Comparison of ENCODE assay signal across 12 mouse cellular contexts in genomic region chr10:4711434-4711833, GRCm38 (mm10).
A peak's percentile ranks its signal among the peaks of the same experiment; 100 is the strongest.
DNase-seq lines count a peak whose midpoint lies in the region; ATAC-seq and TF ChIP-seq lines count a peak whose summit lies in the region.
"Had no signal": no experiment of that assay in that cellular context is flagged by ENCODE, and none has a peak within 500 bp of the region (broad histone marks: within the 10 kb centered on the region; RNA-seq: fewer than 3 reads in every experiment).

No protein-coding gene starts in this region.

- H3K4me1 ChIP-seq in embryonic facial prominence, embryonic 13.5 days = peaks cover 18% of the 10 kb centered on the region
- H3K4me1 ChIP-seq in embryonic facial prominence, embryonic 10.5 days = peaks cover 14% of the 10 kb centered on the region
- peaks cover 10% of the 10 kb centered on the region for H3K4me1 ChIP-seq in heart, embryonic 16.5 days (ENCODE audit: control insufficient read depth, insufficient read depth, low read length)
- H3K4me1 ChIP-seq in midbrain, embryonic 11.5 days (ENCODE audit: control insufficient read depth, insufficient read depth, low read length) = peaks cover 8% of the 10 kb centered on the region
- peaks cover 5% of the 10 kb centered on the region; the same call in 1 of the 2 replicates for H3K4me1 ChIP-seq in midbrain, postnatal 0 days (ENCODE audit: insufficient read depth, low read length)
- peaks cover 14% of the 10 kb centered on the region for H3K4me1 ChIP-seq in stomach, embryonic 15.5 days

- intact Hi-C loops in heart, postnatal 14 days (cut with DNase I) = no loop called here

- H3K27ac ChIP-seq in embryonic facial prominence, embryonic 13.5 days = no peak overlapping the region
- no peak overlapping the region for H3K27ac ChIP-seq in embryonic facial prominence, embryonic 10.5 days (replicated peaks)
- H3K27ac ChIP-seq in heart, embryonic 16.5 days (ENCODE audit: low read length) = no peak overlapping the region
- no peak overlapping the region for H3K27ac ChIP-seq in midbrain, embryonic 11.5 days (ENCODE audit: low read depth, low read length)
- no peak overlapping the region for H3K27ac ChIP-seq in midbrain, postnatal 0 days (ENCODE audit: low read depth, low read length)
- H3K27ac ChIP-seq in stomach, embryonic 15.5 days = no peak overlapping the region

- WGBS in embryonic facial prominence, embryonic 13.5 days = 41% methylated on average over 5 of the region's 5 CpGs
- 49% methylated on average over 5 of the region's 5 CpGs for WGBS in embryonic facial prominence, embryonic 10.5 days
- 18% methylated on average over 5 of the region's 5 CpGs for WGBS in heart, embryonic 16.5 days
- 44% methylated on average over 5 of the region's 5 CpGs for WGBS in midbrain, embryonic 11.5 days
- WGBS in midbrain, postnatal 0 days = 53% methylated on average over 5 of the region's 5 CpGs
- WGBS in stomach, embryonic 15.5 days = 46% methylated on average over 5 of the region's 5 CpGs

- ATAC-seq in embryonic facial prominence, embryonic 13.5 days (ENCODE audit: insufficient number of reproducible peaks, insufficient read depth, low FRiP score, low TSS enrichment, low read depth) = no peak
- no peak for ATAC-seq in heart, embryonic 16.5 days (replicated peaks; ENCODE audit: extremely low read depth, insufficient read depth, low FRiP score)
- no peak for ATAC-seq in midbrain, embryonic 11.5 days (ENCODE audit: low FRiP score)
- no peak for ATAC-seq in midbrain, postnatal 0 days (ENCODE audit: low FRiP score)
- ATAC-seq in stomach, embryonic 15.5 days (ENCODE audit: insufficient read depth, low FRiP score, low read depth) = no peak
- ATAC-seq: intestine, postnatal 0 days had no signal

- no peaks in the 10 kb centered on the region for H3K9me3 ChIP-seq in embryonic facial prominence, embryonic 13.5 days
- H3K9me3 ChIP-seq in embryonic facial prominence, embryonic 10.5 days = no peaks in the 10 kb centered on the region
- no peaks in the 10 kb centered on the region for H3K9me3 ChIP-seq in heart, embryonic 16.5 days (replicated peaks; ENCODE audit: control insufficient read depth, low read length)
- no peaks in the 10 kb centered on the region for H3K9me3 ChIP-seq in midbrain, embryonic 11.5 days (ENCODE audit: control insufficient read depth, low read length)
- H3K9me3 ChIP-seq in midbrain, postnatal 0 days (ENCODE audit: low read length) = no peaks in the 10 kb centered on the region
- H3K9me3 ChIP-seq in stomach, embryonic 15.5 days = no peaks in the 10 kb centered on the region

- H3K9ac ChIP-seq in embryonic facial prominence, embryonic 13.5 days = no peak overlapping the region
- no peak overlapping the region for H3K9ac ChIP-seq in heart, embryonic 16.5 days (ENCODE audit: low read length)
- no peak overlapping the region for H3K9ac ChIP-seq in midbrain, embryonic 11.5 days (ENCODE audit: low read length)
- H3K9ac ChIP-seq in midbrain, postnatal 0 days (replicated peaks; ENCODE audit: low read length, poor library complexity, severe bottlenecking) = no peak overlapping the region
- H3K9ac ChIP-seq in stomach, embryonic 15.5 days = no peak overlapping the region

- H3K4me3 ChIP-seq in embryonic facial prominence, embryonic 13.5 days = no peak overlapping the region
- H3K4me3 ChIP-seq in embryonic facial prominence, embryonic 10.5 days = no peak overlapping the region
- H3K4me3 ChIP-seq in heart, embryonic 16.5 days (ENCODE audit: low read length) = peak overlapping the region; percentile 63
- H3K4me3 ChIP-seq in midbrain, embryonic 11.5 days (ENCODE audit: low read depth, low read length) = no peak overlapping the region
- H3K4me3 ChIP-seq in midbrain, postnatal 0 days (ENCODE audit: low read depth, low read length) = no peak overlapping the region
- H3K4me3 ChIP-seq in stomach, embryonic 15.5 days (replicated peaks) = peak overlapping the region; percentile 46; the same call in 1 of the 2 replicates

- DNase-seq in embryonic facial prominence, embryonic 10.5 days (ENCODE audit: low spot score) = no peak
- no peak for DNase-seq in heart, postnatal 14 days
- DNase-seq in midbrain, embryonic 11.5 days (ENCODE audit: low spot score, missing footprints) = peak; percentile 86
- no peak for DNase-seq in midbrain, postnatal 0 days (ENCODE audit: low spot score)
- no peak for DNase-seq in left cerebral cortex, adult 11 months (ENCODE audit: low spot score)
- DNase-seq: cerebellum, adult 11 months; left cerebral cortex, postnatal 4 days; lung, adult 2 months had no signal

- peak overlapping the region; percentile 83; the same call in 1 of the 2 replicates for H3K4me2 ChIP-seq in embryonic facial prominence, embryonic 13.5 days
- H3K4me2 ChIP-seq in heart, embryonic 16.5 days (ENCODE audit: low read depth, low read length) = peak overlapping the region; percentile 96
- H3K4me2 ChIP-seq in midbrain, embryonic 11.5 days = no peak overlapping the region; the same call in 1 of the 2 replicates
- H3K4me2 ChIP-seq in midbrain, postnatal 0 days (ENCODE audit: low read depth, low read length, poor library complexity, severe bottlenecking) = no peak overlapping the region
- H3K4me2 ChIP-seq in stomach, embryonic 15.5 days = no peak overlapping the region

- TF ChIP-seq CTCF in midbrain, postnatal 0 days (IDR thresholded peaks at IDR 0.05) = no peak

- H3K36me3 ChIP-seq in embryonic facial prominence, embryonic 13.5 days = no peaks in the 10 kb centered on the region
- no peaks in the 10 kb centered on the region for H3K36me3 ChIP-seq in embryonic facial prominence, embryonic 10.5 days (replicated peaks)
- no peaks in the 10 kb centered on the region for H3K36me3 ChIP-seq in heart, embryonic 16.5 days (ENCODE audit: control insufficient read depth, insufficient read depth)
- H3K36me3 ChIP-seq in midbrain, embryonic 11.5 days (ENCODE audit: control insufficient read depth, insufficient read depth, low read length) = no peaks in the 10 kb centered on the region
- no peaks in the 10 kb centered on the region for H3K36me3 ChIP-seq in midbrain, postnatal 0 days (ENCODE audit: insufficient read depth, low read length)
- H3K36me3 ChIP-seq in stomach, embryonic 15.5 days = no peaks in the 10 kb centered on the region

- peaks cover 64% of the 10 kb centered on the region for H3K27me3 ChIP-seq in embryonic facial prominence, embryonic 13.5 days
- peaks cover 72% of the 10 kb centered on the region for H3K27me3 ChIP-seq in embryonic facial prominence, embryonic 10.5 days (replicated peaks; ENCODE audit: low read depth, poor library complexity, severe bottlenecking)
- peaks cover 29% of the 10 kb centered on the region for H3K27me3 ChIP-seq in heart, embryonic 16.5 days (ENCODE audit: control insufficient read depth, insufficient read depth, low read length)
- H3K27me3 ChIP-seq in midbrain, embryonic 11.5 days (ENCODE audit: control insufficient read depth, insufficient read depth, low read length) = peaks cover 39% of the 10 kb centered on the region
- H3K27me3 ChIP-seq in midbrain, postnatal 0 days (ENCODE audit: insufficient read depth, low read length) = peaks cover 29% of the 10 kb centered on the region
- H3K27me3 ChIP-seq in stomach, embryonic 15.5 days (replicated peaks) = peaks cover 30% of the 10 kb centered on the region

Comparison
In these comparisons a context has a peak if more than half of its experiments do, and no peak if none do; other contexts are left out.
1. H3K4me2 ChIP-seq: peak in embryonic facial prominence, embryonic 13.5 days (single experiment) and heart, embryonic 16.5 days (single experiment); none in midbrain, embryonic 11.5 days (single experiment), midbrain, postnatal 0 days (single experiment) and stomach, embryonic 15.5 days (single experiment).
2. H3K4me3 ChIP-seq: peak in heart, embryonic 16.5 days (single experiment) and stomach, embryonic 15.5 days (single experiment); none in embryonic facial prominence, embryonic 13.5 days (single experiment), embryonic facial prominence, embryonic 10.5 days (single experiment), midbrain, embryonic 11.5 days (single experiment) and midbrain, postnatal 0 days (single experiment).